Mouse (Mus musculus) megakaryocyte-erythroid progenitor cell, adult 5 weeks (primary cell): ENCODE measurements around the gene 4933402N03Rik. TPM values are rescaled to one million over a fixed set of nuclear protein-coding genes. Genes with fewer than 3 reads are reported as not detected.

Experiments
- polyA plus RNA-seq: library from polyadenylated mRNA; stranded (reverse); fragments of >175 nt; gene quantifications from 2 replicates; pipeline ENCODE4 v1.2.3, GENCODE M21; 2012

The 4933402N03Rik gene
- not detected in 2 replicates for polyA plus RNA-seq

DNA sequence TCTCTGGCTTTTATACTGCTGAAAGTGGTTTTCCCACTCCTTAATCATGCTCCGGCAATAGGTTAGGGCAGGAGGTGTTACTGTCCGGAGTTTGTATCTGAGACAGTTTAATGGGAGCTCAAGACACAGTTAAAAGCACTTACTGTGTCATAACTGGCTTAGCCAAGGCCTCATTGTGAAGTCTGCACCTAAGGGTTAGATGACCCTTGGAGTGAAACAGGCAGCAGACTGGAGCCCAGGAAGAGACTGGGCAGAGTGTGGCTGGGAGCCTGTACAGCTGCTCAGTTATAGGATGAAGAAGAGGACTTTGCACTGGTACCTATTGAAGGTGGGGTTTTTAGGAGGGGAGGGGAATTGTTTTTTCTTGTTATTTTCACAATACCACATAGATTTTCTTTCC, at the start of gene 4933402N03Rik:
Gene 4933402N03Rik (minus strand): TSS at position 101 of the 400 bp plus-strand sequence.

DNA sequence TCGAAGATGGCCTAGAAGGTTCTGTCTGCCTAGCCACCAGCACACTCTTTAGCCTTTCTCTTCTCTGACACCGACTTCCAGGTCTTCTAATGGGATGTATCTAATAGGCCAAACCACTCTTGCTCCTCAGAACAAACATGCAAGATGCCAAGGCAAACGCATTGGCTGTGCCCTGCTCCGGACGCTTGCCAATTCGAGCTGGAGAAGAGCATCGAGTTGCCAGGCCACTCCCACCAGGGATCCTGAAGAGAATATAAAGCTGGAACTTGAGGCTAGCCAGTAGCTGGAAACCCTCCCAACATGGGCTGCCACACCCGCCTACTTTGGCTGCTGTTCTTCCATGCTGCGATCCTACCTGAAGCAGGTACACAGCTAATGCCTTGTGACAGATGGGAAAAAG, 28.0 kb upstream of the 4933402N03Rik start, which contains the start of gene 5430419D17Rik:
Gene 5430419D17Rik (plus strand): TSS at position 282 of the 400 bp plus-strand sequence.

Other genes starting within 250 kb of the 4933402N03Rik start
- 0.08 and 0.16 TPM in 2 replicates for gene Htra1, start 210.2 kb downstream of the 4933402N03Rik start, polyA plus RNA-seq
- not detected in 2 replicates for gene Dmbt1, start 114.3 kb downstream of the 4933402N03Rik start, polyA plus RNA-seq
- not detected in 2 replicates for gene 5430419D17Rik, start 28.1 kb upstream of the 4933402N03Rik start, polyA plus RNA-seq
- gene Cuzd1, start 176.0 kb upstream of the 4933402N03Rik start, polyA plus RNA-seq, result not detected in 2 replicates
- gene Fam24b, start 183.2 kb upstream of the 4933402N03Rik start, polyA plus RNA-seq, result not detected in 2 replicates
- gene Fam24a, start 187.6 kb upstream of the 4933402N03Rik start, polyA plus RNA-seq, result not detected in 2 replicates
- 14.5 and 21.7 TPM in 2 replicates for gene 2310057M21Rik, start 216.4 kb upstream of the 4933402N03Rik start, polyA plus RNA-seq
- 24.7 and 26.9 TPM in 2 replicates for gene Pstk, start 224.8 kb upstream of the 4933402N03Rik start, polyA plus RNA-seq